Mouse (Mus musculus) embryo, embryonic 10 days (tissue): ENCODE data around the gene Pms1.
"Not testable (repeated sequence)": the region's sequence is repeated elsewhere in the genome, so short reads cannot be mapped to it uniquely, and the experiment has no call there.

Experiments
- DNase-seq: peaks from one replicate; pipeline ENCODE4 v3.0.0-alpha.2; 2015; ENCODE audit warnings: low spot score

The Pms1 gene

DNA sequence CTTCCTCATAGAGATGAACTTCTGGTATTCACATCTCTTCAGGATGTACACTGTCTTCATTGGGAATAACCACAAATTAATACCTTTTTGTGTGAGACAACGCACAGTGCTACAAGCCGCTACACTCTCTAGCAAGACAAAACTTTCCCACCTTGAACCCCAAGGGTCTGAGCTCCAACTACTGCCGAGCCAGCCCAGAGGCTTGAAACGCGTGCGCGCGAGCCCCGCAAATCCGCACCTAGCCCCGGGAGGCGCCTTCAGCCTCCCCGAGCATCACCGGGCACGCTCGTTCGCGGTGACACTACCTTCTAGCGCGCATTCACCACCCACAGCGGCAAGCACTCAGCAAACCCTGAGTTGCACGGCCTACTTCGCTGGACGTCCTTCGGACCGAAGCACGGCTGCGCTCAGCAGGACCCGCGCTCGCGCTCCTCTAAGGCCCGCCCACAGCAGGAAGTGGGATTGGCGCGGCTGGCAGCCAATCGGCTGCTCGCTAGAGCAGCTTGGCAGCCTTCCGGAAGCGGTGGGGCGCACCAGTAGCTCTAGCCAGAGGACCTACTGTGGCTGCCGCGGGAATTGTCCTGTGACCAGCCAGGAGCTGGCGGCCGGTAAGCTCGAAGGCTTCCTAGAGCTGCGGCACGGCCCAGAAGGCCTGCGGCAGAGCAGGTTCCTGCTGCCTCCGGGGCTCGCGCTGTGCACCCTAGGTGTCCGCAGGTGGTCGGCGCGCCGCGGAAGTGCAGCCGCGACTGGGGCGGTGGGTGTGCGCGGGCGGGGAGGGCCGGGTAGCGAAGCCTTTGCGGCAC is at the start of gene Pms1, which contains the start of the genes Ormdl1 and Gm28778:
Gene Pms1 (minus strand): TSS at position 438 of the 803 bp plus-strand sequence.
Gene Ormdl1 (plus strand): TSS at position 515 of the 803 bp plus-strand sequence.
Gene Gm28778 (plus strand): TSS at position 531 of the 803 bp plus-strand sequence.
- DNase-seq = peak; percentile 95

GRCm38 (mm10) chr1:53341071-53341470 is 44.3 kb upstream of the Pms1 start:
- no peak for DNase-seq

DNA sequence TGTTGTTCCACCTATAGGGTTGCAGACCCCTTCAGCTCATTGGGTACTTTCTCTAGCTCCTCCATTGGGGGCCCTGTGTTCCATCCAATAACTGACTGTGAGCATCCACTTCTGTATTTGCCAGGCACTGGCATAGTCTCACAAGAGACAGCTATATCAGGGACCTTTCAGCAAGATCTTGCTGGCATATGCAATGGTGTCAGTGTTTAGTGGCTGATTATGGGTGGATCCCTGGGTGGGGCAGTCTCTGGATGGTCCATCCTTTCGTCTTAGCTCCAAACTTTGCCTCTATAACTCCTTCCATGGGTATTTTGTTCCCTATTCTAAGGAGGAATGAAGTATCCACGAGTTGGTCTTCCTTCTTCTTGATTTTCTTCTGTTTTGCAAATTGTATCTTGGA is 40.6 kb upstream of the Pms1 start:
- not testable (repeated sequence) for DNase-seq

GRCm38 (mm10) chr1:53335465-53335864 is 38.6 kb upstream of the Pms1 start:
- DNase-seq = no peak

DNA sequence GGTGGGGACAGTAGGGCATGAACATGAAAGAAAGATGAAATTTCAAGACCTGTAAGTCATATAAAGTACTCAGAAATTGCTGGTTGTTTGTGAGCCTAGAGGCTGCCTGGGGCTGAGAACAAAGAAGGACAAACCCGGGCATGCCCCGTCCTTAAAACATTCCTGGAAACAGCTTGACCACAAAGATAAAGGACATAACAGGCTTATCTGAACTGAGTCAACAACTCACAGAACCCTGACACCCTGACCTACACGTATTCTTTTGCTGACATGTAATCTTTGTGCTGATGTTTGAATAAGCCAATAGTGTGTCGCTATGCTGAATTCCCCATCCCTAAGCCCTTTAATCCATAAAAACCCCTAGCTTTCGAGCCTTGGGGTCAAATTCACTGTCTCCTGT is 36.7 kb upstream of the Pms1 start:
- not testable (repeated sequence) for DNase-seq

- DNase-seq = no peak
Observed at GRCm38 (mm10) chr1:53324827-53325494, 28.1 kb upstream of the Pms1 start.

- DNase-seq = no peak
Observed at GRCm38 (mm10) chr1:53324277-53324676, 27.5 kb upstream of the Pms1 start.

DNA sequence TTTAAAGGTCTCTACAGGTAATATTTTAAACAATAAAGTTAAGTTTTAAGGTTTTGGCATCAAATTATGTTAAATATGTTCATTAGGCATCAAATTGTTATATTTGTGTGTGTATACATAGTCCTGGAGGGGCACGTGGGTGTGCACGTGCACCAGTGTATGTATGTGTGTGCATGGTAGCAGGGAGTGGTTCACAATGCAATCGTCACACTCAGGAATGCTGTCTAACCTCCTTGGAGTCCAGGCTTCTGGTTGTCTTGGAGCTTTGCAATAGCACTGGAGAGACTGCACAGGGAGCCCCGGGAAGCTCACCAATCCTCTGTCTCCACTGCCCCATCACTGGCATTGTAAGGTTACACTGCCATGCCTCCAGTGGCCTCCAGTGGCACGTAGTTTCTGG is 26.4 kb upstream of the Pms1 start:
- DNase-seq = no peak

DNA sequence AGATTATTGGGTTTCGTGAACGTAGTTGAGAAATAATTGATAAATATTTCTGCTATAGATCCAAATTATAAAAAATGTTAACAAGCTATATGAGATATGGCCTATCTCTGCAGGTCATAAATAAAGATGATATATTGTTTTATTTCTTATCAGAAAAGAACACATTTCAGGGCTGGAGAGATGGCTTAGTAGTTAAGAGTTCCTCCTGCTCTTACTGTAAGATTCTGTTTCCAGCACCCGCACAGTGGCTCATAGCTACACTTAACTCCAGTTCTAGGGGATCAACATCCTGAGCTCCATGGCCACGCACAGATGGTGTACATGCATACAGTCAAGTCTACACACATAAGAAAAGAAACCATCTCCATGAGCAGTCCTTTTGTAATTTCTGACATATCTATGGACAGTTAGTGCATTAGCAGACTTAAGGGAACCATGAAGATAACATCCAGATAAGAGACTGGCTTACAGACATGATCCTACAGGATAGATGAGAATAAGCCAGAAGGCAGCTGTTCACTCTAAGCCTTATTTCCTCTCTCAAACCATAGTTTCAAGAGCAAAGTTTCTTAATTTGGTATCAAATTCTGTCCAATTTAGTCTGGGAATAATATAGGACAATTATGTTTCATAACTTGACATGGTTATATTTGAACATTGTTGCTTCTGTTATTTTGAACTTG is 25.0 kb upstream of the Pms1 start:
- no peak for DNase-seq

DNA sequence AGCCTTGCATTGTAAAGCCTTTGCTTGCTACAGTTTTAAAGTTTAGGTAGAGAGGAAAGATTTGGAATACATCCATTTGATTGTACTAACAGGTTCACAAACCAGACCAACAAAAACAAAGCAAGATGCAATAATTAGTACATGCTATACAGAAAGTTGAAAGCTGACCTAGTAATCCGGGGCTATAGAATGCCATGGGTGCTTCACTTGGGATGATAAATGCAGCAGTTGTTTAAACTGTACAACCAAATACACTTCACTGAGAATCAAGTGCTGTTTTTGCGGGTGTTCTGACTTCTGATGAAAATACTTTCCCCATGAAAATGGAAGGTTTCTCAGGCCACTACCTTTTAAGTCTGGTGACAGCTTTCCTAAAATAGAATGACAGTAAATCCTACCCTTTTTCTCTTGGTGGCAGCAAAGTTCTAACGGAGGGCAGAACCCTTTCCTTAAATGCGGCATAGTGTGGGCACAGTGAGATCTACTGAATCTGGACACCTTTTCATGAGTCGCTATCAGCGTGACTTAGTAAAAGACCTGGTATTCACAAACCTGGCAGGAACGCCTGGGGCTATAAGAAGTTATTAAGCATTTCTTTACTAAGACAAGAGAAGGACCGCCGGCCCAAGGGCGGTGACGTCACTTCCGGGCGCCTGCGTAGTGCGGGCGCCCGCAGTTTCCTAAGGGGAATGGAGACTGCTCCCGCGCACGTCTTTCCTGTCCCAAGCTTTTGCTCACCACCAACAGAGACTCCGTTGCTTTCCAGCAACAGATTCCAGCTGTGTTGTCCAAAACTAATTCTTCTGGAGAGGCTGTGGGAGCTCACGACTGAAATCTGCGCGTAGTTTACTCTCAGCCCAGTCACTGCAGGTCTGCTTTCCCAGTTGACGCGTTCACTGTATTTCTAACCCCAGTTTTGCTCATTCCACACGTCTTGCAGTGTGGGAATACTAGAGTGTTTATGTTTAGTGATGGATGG is 16.5 kb upstream of the Pms1 start, which contains the start of gene Osgepl1:
Gene Osgepl1 (plus strand): TSS at position 636 of the 979 bp plus-strand sequence.
- peak; percentile 89 for DNase-seq

- no peak for DNase-seq
Observed at GRCm38 (mm10) chr1:53300506-53300905, 3.7 kb upstream of the Pms1 start.

GRCm38 (mm10) chr1:53291197-53291596 is 5.6 kb downstream of the Pms1 start:
- DNase-seq = no peak

DNA sequence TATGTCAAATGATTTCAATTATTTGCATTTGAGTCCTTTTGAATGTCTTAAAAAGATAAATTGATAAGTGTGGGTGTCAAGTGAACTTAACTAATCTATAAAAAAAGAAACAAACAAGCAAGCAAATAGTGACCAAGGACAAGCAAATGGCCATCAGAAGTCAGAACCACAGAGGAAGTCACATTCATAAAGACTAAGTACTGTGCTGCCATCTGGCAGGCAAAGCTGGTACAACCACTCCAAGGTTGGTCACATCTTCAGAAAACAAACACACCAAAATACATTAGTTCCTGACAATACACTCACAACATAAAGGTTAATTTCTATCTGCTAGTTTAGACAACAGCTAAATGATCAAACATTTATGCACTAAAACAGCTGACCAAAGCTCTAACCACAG is 24.2 kb downstream of the Pms1 start:
- peak; percentile 29 for DNase-seq

DNA sequence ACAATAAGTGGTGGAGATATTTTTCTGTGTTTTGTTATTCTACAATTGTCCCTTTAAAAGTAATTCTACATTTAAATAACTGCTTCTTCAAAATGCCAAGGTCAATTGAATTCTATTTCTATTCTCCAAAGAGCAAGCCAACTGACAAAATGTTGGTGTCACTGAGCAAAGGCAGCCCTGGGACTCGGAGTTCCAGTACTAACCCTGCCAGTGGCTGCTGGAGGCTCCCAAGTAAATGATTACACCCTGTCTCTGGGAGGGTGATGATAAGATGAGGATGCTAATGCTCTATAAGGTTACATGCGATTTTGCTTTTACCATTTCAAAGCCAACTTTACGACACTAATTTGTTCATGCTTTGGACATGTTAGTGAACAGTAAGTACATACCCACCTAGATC is 26.9 kb downstream of the Pms1 start:
- DNase-seq = no peak

GRCm38 (mm10) chr1:53264958-53265612 is 31.7 kb downstream of the Pms1 start:
- not testable (repeated sequence) for DNase-seq

DNA sequence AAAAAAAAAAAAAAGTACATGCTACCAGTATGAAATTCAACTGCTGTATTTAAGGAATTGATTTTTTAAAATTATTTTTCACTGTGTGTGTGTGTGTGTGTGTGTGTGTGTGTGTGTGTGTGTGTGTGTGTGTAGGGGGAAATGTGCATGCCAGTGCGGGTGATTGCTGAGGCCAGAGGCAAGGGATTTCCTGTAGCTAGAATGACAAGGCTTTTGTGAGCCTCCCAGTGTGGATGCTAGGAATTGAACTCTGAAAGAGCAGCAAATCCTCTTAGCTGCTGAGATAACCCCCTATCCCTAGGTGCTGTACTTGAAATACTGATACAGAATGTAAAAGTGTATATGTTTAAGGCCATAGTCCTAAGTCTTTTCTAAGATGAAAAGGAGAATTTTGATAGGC is 70.8 kb downstream of the Pms1 start:
- DNase-seq = peak; percentile 15

DNA sequence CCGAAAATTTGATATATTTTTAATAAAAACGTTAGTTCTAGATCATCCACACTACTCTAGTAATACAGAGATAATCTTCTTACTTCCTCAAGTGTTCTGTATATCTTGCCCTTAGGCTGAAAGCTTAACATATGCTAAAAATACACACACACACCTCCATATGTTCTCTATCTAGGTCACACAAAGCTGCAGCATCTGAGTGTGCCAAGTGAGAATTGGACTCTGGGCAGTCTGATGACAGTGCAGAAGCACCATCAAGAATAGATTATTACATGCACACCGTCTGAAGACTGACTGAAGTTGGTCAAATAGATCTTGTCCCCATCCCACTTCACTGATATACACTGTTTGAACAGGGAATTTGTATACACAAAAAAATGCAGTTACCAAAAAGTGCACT is 71.2 kb downstream of the Pms1 start:
- DNase-seq = no peak

DNA sequence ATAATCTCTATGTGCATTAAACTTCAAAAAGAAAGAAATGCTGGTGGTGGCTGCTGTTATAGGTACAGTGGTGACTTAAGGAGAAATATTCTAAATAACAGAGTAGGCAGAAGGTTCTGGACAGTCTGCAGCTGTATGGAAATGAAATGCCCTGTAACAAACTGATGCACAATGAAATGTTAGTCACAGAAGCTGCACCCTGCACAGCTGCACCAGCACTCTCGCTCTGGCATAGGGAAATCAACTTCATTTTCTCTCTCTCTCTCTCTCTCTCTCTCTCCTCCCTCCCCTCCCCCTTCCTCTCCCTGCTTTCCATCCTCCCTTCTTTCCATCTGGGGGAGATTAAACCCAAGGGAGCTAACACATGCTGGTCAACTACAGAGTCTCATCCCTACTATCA is 72.0 kb downstream of the Pms1 start:
- no peak for DNase-seq

GRCm38 (mm10) chr1:53210136-53210535 is 86.7 kb downstream of the Pms1 start:
- no peak for DNase-seq

DNA sequence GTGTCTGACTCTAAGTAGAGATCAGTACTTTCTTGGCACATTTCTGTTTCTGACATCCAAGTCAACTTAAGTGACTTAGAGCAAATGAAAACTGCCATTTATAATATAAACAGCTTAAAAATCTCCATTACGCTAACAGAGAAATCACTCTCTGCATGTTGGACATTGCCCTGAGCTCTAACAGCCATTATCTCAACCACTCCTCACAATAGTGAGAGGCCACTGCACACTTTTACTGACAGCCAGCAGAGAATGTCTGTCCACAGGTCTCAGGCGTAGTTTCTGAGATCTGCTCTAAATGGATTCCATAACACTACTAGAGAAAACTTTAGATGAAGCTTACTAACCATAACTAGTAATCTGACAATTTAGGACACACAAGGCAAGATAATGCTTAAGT is 92.9 kb downstream of the Pms1 start:
- no peak for DNase-seq

GRCm38 (mm10) chr1:53201630-53202199 is 95.1 kb downstream of the Pms1 start:
- DNase-seq = no peak
